Mouse (Mus musculus) heart, adult 2 months (tissue): ENCODE results near the gene Lrmp. TPM values are rescaled to one million over a fixed set of nuclear protein-coding genes. Genes with fewer than 3 reads are reported as not detected.

ENCODE experiments used
- DNase-seq, 2 experiments: peaks; one replicate each; pipeline ENCODE4 v3.0.0; 2021
- H3K27ac ChIP-seq: fragments of 200-600 bp; 2 replicates; pipeline ENCODE4 v1.8.1; 2022
- H3K27me3 ChIP-seq: fragments of 200-500 bp; 2 replicates; pipeline ENCODE4 v1.6.1; 2012; ENCODE audit warnings: mild to moderate bottlenecking, low read length, inconsistent platforms, mixed read lengths; ENCODE audit not compliant: control insufficient read depth, insufficient read depth
- H3K36me3 ChIP-seq: fragments of 200-500 bp; 2 replicates; pipeline ENCODE4 v1.6.1; 2012; ENCODE audit warnings: low read length, inconsistent platforms; ENCODE audit not compliant: control insufficient read depth, insufficient read depth
- H3K4me1 ChIP-seq: fragments of 200-500 bp; 2 replicates; pipeline ENCODE4 v1.6.1; 2011; ENCODE audit warnings: low read length; ENCODE audit not compliant: control insufficient read depth, insufficient read depth
- H3K4me3 ChIP-seq: fragments of 200-600 bp; 2 replicates; pipeline ENCODE4 v1.8.1; 2022
- H3K79me2 ChIP-seq: fragments of 200-500 bp; replicated peaks from 2 replicates; pipeline ENCODE4 v1.6.1; 2012; ENCODE audit warnings: mild to moderate bottlenecking, inconsistent platforms, low read length, moderate library complexity, mixed read lengths; ENCODE audit not compliant: control insufficient read depth, insufficient read depth
- H3K9ac ChIP-seq: fragments of 200-500 bp; 2 replicates; pipeline ENCODE4 v1.6.1; 2012; ENCODE audit warnings: low read depth, mild to moderate bottlenecking, control low read depth, inconsistent platforms, low read length, mixed read lengths
- CTCF ChIP-seq: fragments of 200-600 bp; IDR thresholded peaks from 2 replicates; pipeline ENCODE4 v1.8.1; 2022; ENCODE audit warnings: antibody characterized with exemption, mild to moderate bottlenecking, moderate library complexity
- EP300 ChIP-seq: fragments of 200-500 bp; IDR thresholded peaks from 2 replicates; pipeline ENCODE4 v1.6.1; 2011; ENCODE audit warnings: low read depth, low read length, control low read depth; ENCODE audit not compliant: insufficient read depth
- POLR2A ChIP-seq: fragments of 200-500 bp; IDR thresholded peaks from 2 replicates; pipeline ENCODE4 v1.6.1; 2011; ENCODE audit warnings: mild to moderate bottlenecking, low read depth, low read length, control low read depth; ENCODE audit not compliant: insufficient read depth
- WGBS: fragments of 180-500 bp; shearing (Covaris S2); methylation state at CpG from one replicate; pipeline ENCODE4 v1.1.7; 2018; 5-methylcytosine and 5-hydroxymethylcytosine counted together
- intact Hi-C: fragments of 180-260 bp; cut with DNase I; formaldehyde crosslinking; loops from one replicate; pipeline ENCODE4 v1.15.1; 2025
- polyA plus RNA-seq: library from polyadenylated mRNA; depleted of rRNA; stranded (reverse); fragments of >200 nt; gene quantifications from 2 replicates; pipeline ENCODE4 v1.2.3, GENCODE M21; 2012
- total RNA-seq, 2 experiments: library from RNA; stranded (reverse); gene quantifications; 2 replicates each; pipeline ENCODE4 v1.2.3; 2021

Gene Lrmp
- total and polyA plus RNA-seq, 3 experiments = 1.1 to 4.6 (median 1.9) TPM

DNA sequence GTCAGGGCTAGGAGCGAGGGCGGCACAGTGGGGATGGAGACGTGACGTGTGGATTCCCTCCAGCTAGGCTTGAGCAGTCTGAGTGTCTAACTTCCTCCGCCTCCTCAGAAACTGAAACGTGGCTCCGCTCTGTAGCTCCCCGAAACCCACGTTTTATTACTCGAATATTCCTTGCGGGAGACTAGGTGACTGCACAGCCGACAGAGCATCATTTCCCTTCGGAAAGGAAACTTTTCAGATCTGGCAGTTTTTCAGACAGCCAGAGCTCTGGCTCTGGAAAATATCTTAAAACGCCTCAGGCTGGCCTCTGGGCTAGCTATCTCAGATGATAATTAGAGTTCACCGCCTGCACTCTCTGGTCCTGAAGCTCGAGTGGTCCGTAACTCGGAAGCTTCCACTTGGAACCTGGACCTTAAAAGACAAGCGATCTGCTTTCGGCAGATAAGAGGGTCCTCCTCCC, 40.3 kb upstream of the Lrmp start:
- TF ChIP-seq CTCF (no peak), EP300 (no peak), POLR2A (no peak)
- H3K4me1 ChIP-seq = peaks cover 4% of the 10 kb centered on the region
- H3K9ac ChIP-seq = no peak overlapping the region
- no peak overlapping the region for H3K27ac ChIP-seq
- peak overlapping the region; percentile 28 for H3K4me3 ChIP-seq
- DNase-seq = peak in 1 of 2 experiments; percentile 19
- peaks cover 5% of the 10 kb centered on the region; the same call in 1 of the 2 replicates for H3K27me3 ChIP-seq
- intact Hi-C loops = no loop called here
- no peaks in the 10 kb centered on the region for H3K36me3 ChIP-seq
- H3K79me2 ChIP-seq = no peaks in the 10 kb centered on the region
- WGBS = 2% methylated on average over 20 of the region's 20 CpGs

DNA sequence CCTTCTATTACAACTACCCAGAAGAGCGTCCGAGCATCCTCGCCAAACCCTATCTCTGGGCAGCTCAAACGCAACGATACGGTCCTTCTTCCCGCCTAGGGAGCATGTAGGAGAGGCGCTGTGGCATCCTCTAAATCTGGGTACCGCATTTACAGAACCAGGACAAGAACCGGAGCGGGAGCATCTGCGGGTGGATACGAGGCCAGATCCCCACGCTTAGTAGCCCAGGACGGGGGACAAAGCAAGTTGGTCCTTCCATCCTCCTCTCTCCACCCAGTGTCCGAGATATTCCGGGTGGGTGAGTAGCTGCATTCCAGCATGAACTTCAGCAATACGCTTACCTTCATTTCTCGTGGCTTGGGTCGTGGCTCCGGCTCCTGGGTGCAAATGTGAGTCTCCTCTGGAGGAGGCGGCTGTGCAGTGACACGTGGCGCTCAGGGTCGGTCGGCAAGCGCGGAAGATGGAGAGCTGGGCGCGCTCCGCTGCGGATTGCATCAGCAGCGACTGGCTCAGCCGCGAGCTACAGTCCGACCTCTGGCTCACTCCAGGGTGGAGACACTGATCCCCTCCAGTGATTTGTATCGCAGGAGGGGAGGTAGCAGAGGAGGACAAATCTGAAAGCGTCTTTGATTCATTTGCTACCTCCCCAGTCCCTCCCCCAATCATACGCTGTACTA, 39.8 kb upstream of the Lrmp start, which contains the start of gene Bcat1:
Gene Bcat1 (minus strand): TSS at position 637 of the 677 bp plus-strand sequence.
- H3K4me3 ChIP-seq = peak within 1 kb of the TSS; percentile 28
- peaks cover 4% of the 10 kb centered on the region for H3K4me1 ChIP-seq
- no peaks in the 10 kb centered on the region for H3K36me3 ChIP-seq
- peak; percentile 13 to 31 for DNase-seq
- TF ChIP-seq CTCF (no peak), POLR2A (no peak), EP300 (no peak)
- intact Hi-C loops = no loop called here
- peaks cover 5% of the 10 kb centered on the region; the same call in 1 of the 2 replicates for H3K27me3 ChIP-seq
- no peak within 1 kb of the TSS for H3K27ac ChIP-seq
- H3K9ac ChIP-seq = no peak within 1 kb of the TSS
- H3K79me2 ChIP-seq = no peaks in the 10 kb centered on the region
- 1% methylated on average over 39 of the region's 39 CpGs for WGBS

DNA sequence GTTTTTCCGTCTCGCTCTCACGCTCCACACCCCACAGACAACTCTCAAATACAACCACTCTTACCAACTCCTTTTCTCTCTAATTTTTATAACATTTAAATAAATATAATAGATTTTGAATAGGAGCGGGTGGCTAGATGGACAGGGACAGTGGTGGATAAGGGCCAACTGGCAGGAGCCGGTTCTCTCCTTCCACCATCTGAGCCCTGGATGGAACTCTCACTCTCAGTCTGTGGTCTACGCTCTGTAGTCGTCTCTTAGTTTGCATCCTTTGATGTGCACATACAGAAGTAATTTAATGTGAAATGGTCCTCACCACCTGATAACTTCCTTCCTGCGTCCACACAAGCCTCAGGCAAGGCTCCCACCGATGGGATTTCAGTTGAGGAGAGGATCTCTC, 39.2 kb upstream of the Lrmp start:
- H3K36me3 ChIP-seq = no peaks in the 10 kb centered on the region
- no peaks in the 10 kb centered on the region for H3K79me2 ChIP-seq
- intact Hi-C loops = no loop called here
- no peak for DNase-seq
- H3K4me1 ChIP-seq = peaks cover 4% of the 10 kb centered on the region
- WGBS = 36% methylated on average over 9 of the region's 9 CpGs
- peaks cover 5% of the 10 kb centered on the region; the same call in 1 of the 2 replicates for H3K27me3 ChIP-seq
- no peak overlapping the region for H3K4me3 ChIP-seq
- no peak for TF ChIP-seq POLR2A
- no peak for TF ChIP-seq CTCF
- no peak for TF ChIP-seq EP300
- no peak overlapping the region for H3K27ac ChIP-seq
- H3K9ac ChIP-seq = no peak overlapping the region

DNA sequence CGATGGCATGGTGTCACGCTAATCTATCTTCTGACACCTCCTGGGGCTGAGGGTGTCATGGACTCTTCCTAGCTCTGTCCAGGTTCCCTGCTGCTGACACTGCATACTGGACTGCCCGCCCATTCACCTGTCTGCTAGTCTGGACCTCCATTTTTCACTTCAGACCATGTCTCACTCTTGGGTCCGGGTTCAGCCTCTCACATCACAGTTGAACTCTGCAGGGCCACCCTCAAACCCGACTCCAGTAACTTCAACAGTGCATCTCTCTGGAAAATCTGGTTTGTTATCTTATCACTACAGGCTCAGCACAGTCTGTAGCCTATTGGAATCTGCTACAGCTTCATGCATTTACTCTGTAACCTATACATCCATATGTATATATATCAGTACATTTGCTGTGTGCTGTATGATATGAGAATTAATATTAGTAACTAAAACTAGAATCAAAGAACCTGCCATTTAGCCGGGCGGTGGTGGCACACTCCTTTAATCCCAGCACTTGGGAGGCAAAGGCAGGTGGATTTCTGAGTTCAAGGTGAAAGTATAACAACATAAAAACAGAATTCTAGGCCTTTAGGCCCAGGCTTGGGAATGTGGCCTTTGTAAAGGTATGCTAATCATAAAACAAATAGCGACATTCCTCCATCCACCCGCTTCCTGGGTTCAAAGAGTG, 36.2 kb upstream of the Lrmp start:
- Histone ChIP-seq H3K27me3 (peaks cover 5% of the 10 kb centered on the region; the same call in 1 of the 2 replicates), H3K4me3 (no peak overlapping the region), H3K36me3 (no peaks in the 10 kb centered on the region), H3K79me2 (no peaks in the 10 kb centered on the region), H3K4me1 (peaks cover 4% of the 10 kb centered on the region), H3K27ac (no peak overlapping the region), H3K9ac (no peak overlapping the region)
- no peak for TF ChIP-seq EP300
- no peak for TF ChIP-seq POLR2A
- no peak for TF ChIP-seq CTCF
- no peak for DNase-seq
- 75% methylated on average over 9 of the region's 9 CpGs for WGBS
- intact Hi-C loops = no loop called here

DNA sequence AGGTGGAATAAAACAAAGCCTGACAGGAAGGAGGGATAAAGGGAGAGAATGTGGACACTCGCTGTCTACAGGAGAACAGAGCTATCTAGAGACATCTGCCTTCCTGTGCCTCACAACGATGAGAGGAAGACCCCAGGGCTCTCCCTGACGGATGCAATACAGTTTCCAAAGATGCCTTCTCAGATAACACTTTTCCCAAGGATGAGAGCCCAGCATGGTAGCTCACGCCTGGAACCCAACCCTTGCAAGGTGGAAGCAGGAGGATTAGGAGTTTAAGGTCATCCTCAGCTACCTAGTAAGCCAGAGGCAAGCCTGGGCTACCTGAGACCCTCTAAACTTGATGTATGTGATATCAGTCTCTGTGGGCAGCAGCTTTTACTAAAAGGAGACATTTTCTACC, 33.7 kb upstream of the Lrmp start:
- no peaks in the 10 kb centered on the region for H3K79me2 ChIP-seq
- no peaks in the 10 kb centered on the region for H3K36me3 ChIP-seq
- no peak overlapping the region for H3K9ac ChIP-seq
- TF ChIP-seq POLR2A (no peak), EP300 (no peak), CTCF (no peak)
- no peaks in the 10 kb centered on the region for H3K4me1 ChIP-seq
- H3K4me3 ChIP-seq = no peak overlapping the region
- intact Hi-C loops = no loop called here
- H3K27ac ChIP-seq = no peak overlapping the region
- no peak for DNase-seq
- 43% methylated on average over 4 of the region's 4 CpGs for WGBS
- H3K27me3 ChIP-seq = no peaks in the 10 kb centered on the region; the same call in 1 of the 2 replicates
